Mouse (Mus musculus) E14TG2a.4 (cell line): ENCODE results near the gene Gnaz.
A peak's percentile ranks its signal among the peaks of the same experiment; 100 is the strongest.

Experiments used
- H3K27me3 ChIP-seq: 2 replicates; pipeline ENCODE4 v1.6.1; 2014; ENCODE audit warnings: low read length, control low read depth; ENCODE audit not compliant: insufficient read depth
- H3K36me3 ChIP-seq: 2 replicates; pipeline ENCODE4 v1.6.1; 2014; ENCODE audit warnings: low read length, control low read depth; ENCODE audit not compliant: insufficient read depth
- H3K4me1 ChIP-seq: replicated peaks from 2 replicates; pipeline ENCODE4 v1.6.1; 2014; ENCODE audit warnings: low read depth, low read length, control low read depth
- H3K4me3 ChIP-seq: replicated peaks from 2 replicates; pipeline ENCODE4 v1.5.1; 2014; ENCODE audit warnings: mild to moderate bottlenecking, low read length
- H3K9me3 ChIP-seq: 2 replicates; pipeline ENCODE4 v1.6.1; 2014; ENCODE audit warnings: low read length, control low read depth
- CTCF ChIP-seq: conservative IDR thresholded peaks from 2 replicates; pipeline ENCODE4 v1.5.1; 2014; ENCODE audit warnings: low read length
- NANOG ChIP-seq: IDR thresholded peaks from 2 replicates; pipeline ENCODE4 v1.6.1; 2014; ENCODE audit warnings: borderline replicate concordance, low read length, mixed read lengths
- POU5F1 ChIP-seq: IDR thresholded peaks from 2 replicates; pipeline ENCODE4 v1.6.1; 2014; ENCODE audit warnings: low read length, borderline replicate concordance

The Gnaz gene

DNA sequence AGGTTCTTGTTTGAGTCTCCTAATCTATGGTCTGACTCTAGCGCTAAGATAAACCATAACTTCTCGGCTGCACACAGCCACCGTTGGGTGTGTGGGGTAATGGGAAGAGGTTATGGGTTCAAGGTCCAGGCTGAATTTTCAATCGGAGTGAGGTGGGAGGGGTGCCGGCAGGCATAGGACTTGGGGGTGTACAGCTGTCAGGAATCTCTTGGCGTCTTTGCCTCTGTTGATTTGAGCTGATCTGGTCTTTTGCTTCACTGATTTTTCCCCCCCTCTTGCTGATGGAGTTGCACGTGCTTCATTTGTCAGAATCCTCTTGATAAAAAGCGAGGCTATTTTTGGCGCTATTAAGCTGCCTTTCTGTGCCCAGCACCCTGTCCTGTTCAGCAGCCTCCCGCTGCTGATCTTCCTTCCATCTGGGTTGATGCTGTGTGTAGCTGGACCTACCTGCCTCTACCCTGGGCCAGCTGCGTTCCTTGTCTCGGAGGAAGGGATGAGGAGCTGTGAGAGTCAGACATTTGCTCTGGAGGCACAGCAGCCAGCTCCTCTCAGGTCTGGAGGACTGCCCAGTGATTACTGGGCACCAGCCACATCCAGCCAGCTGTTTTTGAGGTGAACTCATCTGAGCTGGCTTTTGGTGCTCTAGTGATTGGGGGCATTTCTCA, 96.5 kb downstream of the Gnaz start:
- Histone ChIP-seq H3K9me3 (no peaks in the 10 kb centered on the region), H3K27me3 (peaks cover 37% of the 10 kb centered on the region), H3K4me1 (peaks cover 61% of the 10 kb centered on the region), H3K36me3 (peaks cover 13% of the 10 kb centered on the region; the same call in 1 of the 2 replicates), H3K4me3 (no peak overlapping the region)
- TF ChIP-seq POU5F1 (no peak), CTCF (no peak), NANOG (no peak)

DNA sequence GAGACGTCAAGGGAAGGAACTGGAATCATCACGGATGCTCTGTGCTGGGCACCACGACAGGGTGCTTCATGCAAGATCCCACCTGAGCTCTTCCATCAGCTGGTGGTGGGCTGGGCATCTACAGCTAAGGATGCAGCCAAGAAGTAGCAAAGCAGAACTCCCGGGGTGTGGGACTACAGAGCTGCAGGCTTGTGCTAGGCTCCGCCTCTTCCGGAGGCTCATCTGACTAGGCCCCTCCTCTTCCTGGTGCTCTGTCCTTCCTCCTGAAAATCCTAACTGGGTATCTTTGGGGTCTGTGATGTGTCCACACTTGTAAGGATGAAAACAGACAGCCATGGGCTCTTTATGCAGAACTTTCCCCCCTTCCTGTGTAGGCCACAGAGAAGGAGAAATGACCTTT, 98.7 kb downstream of the Gnaz start:
- Histone ChIP-seq H3K9me3 (peaks cover 4% of the 10 kb centered on the region; the same call in 1 of the 2 replicates), H3K36me3 (peaks cover 13% of the 10 kb centered on the region; the same call in 1 of the 2 replicates), H3K4me1 (peaks cover 45% of the 10 kb centered on the region), H3K27me3 (peaks cover 28% of the 10 kb centered on the region), H3K4me3 (peak overlapping the region; percentile 26)
- no peak for TF ChIP-seq CTCF
